Mouse (Mus musculus) kidney, embryonic 14.5 days (tissue): ENCODE results near the gene Vmn1r86. TPM values are rescaled to one million over a fixed set of nuclear protein-coding genes. Genes with fewer than 3 reads are reported as not detected.

Experiments used
- ATAC-seq: fragments of 200-750 bp; cut with Nextera tagmentation; 2 replicates; pipeline ENCODE4 v1.8.0; 2017; ENCODE audit warnings: moderate number of reproducible peaks, mild to moderate bottlenecking, moderate TSS enrichment, moderate library complexity; ENCODE audit not compliant: low FRiP score, low TSS enrichment
- H3K27ac ChIP-seq: fragments of 300-500 bp; sonication (generic); 2 replicates; pipeline ENCODE4 v1.5.1; 2014; ENCODE audit warnings: low read depth, mild to moderate bottlenecking, low read length, moderate library complexity, mixed read lengths
- H3K27me3 ChIP-seq: fragments of 300-500 bp; sonication (generic); 2 replicates; pipeline ENCODE4 v1.6.1; 2014; ENCODE audit warnings: mild to moderate bottlenecking, low read length; ENCODE audit not compliant: control insufficient read depth, insufficient read depth
- H3K36me3 ChIP-seq: fragments of 300-500 bp; sonication (generic); 2 replicates; pipeline ENCODE4 v1.6.1; 2014; ENCODE audit warnings: low read length, mixed read lengths; ENCODE audit not compliant: control insufficient read depth, insufficient read depth
- H3K4me1 ChIP-seq: fragments of 300-500 bp; sonication (generic); 2 replicates; pipeline ENCODE4 v1.6.1; 2014; ENCODE audit warnings: low read length, mixed read lengths; ENCODE audit not compliant: control insufficient read depth, insufficient read depth
- H3K4me2 ChIP-seq: fragments of 300-500 bp; sonication (generic); replicated peaks from 2 replicates; pipeline ENCODE4 v1.6.1; 2014; ENCODE audit warnings: low read depth, mild to moderate bottlenecking, low read length
- H3K4me3 ChIP-seq: fragments of 300-500 bp; sonication (generic); 2 replicates; pipeline ENCODE4 v1.5.1; 2014; ENCODE audit warnings: mild to moderate bottlenecking, low read length
- H3K9ac ChIP-seq: fragments of 300-500 bp; sonication (generic); 2 replicates; pipeline ENCODE4 v1.6.1; 2014; ENCODE audit warnings: low read depth, mild to moderate bottlenecking, low read length, moderate library complexity
- H3K9me3 ChIP-seq: fragments of 300-500 bp; sonication (generic); 2 replicates; pipeline ENCODE4 v1.6.1; 2016; ENCODE audit warnings: low read length; ENCODE audit not compliant: control insufficient read depth
- whole genome bisulfite sequencing: fragments of 180-500 bp; shearing (Covaris S2); extraction: QIAGEN DNeasy Blood & Tissue Kit; methylation state at CpG from one replicate; pipeline ENCODE4 v1.1.7; 2014; 5-methylcytosine and 5-hydroxymethylcytosine counted together
- polyA plus RNA-seq: library from polyadenylated mRNA; unstranded; fragments of >200 nt; fragmentation: Nextera tagmentation; extraction: Ambion mirVana; gene quantifications from 2 replicates; pipeline ENCODE4 v1.2.1, GENCODE M21; 2014

The Vmn1r86 gene
- polyA plus RNA-seq, 1 experiment from 2014 or later, result not detected

DNA sequence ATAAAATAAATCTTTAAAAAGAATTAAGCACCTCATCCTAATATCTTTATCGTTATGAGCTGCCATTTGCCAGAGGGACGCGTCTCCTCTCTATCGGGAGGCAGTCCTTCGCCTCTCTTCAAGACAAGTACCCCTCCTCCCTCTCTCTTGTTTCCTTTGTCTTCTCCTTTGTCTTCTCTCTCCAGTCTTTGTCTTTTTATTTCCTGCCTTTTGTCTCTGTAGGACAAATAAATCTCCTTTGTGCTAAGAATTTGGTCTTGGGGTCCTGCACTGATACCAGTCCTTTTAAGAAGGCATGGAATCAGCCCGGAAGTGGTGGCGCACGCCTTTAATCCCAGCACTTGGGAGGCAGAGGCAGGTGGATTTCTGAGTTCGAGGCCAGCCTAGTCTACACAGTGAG, 60.2 kb downstream of the Vmn1r86 start:
- no peak for ATAC-seq
- no peaks in the 10 kb centered on the region for H3K9me3 ChIP-seq
- no peaks in the 10 kb centered on the region for H3K27me3 ChIP-seq
- H3K27ac ChIP-seq, result no peak overlapping the region
- H3K4me1 ChIP-seq, result no peaks in the 10 kb centered on the region
- 89% methylated on average over 9 of the region's 9 CpGs for WGBS
- H3K4me2 ChIP-seq, result no peak overlapping the region
- no peak overlapping the region for H3K9ac ChIP-seq
- H3K36me3 ChIP-seq, result no peaks in the 10 kb centered on the region
- no peak overlapping the region for H3K4me3 ChIP-seq

GRCm38 (mm10) chr7:13056913-13057700, 62.6 kb downstream of the Vmn1r86 start:
- WGBS, result 54% methylated on average over 8 of the region's 8 CpGs
- H3K4me1 ChIP-seq, result no peaks in the 10 kb centered on the region
- H3K9me3 ChIP-seq, result no peaks in the 10 kb centered on the region
- H3K36me3 ChIP-seq, result no peaks in the 10 kb centered on the region
- H3K4me2 ChIP-seq, result no peak overlapping the region
- no peak overlapping the region for H3K9ac ChIP-seq
- no peaks in the 10 kb centered on the region for H3K27me3 ChIP-seq
- H3K27ac ChIP-seq, result no peak overlapping the region
- ATAC-seq, result no peak
- H3K4me3 ChIP-seq, result no peak overlapping the region

GRCm38 (mm10) chr7:13054287-13055010, 65.3 kb downstream of the Vmn1r86 start, which contains the start of gene Mzf1:
TSS of gene Mzf1 (minus strand) at chr7:13054764.
- Histone ChIP-seq H3K4me2 (peak within 1 kb of the TSS; percentile 55), H3K36me3 (no peaks in the 10 kb centered on the region), H3K9me3 (no peaks in the 10 kb centered on the region), H3K27ac (peak within 1 kb of the TSS; percentile 76; the same call in 1 of the 2 replicates), H3K4me3 (peak within 1 kb of the TSS; percentile 63), H3K4me1 (no peaks in the 10 kb centered on the region), H3K9ac (peak within 1 kb of the TSS; percentile 70), H3K27me3 (no peaks in the 10 kb centered on the region)
- WGBS, result 0% methylated on average over 41 of the region's 41 CpGs
- ATAC-seq, result peak; percentile 94

DNA sequence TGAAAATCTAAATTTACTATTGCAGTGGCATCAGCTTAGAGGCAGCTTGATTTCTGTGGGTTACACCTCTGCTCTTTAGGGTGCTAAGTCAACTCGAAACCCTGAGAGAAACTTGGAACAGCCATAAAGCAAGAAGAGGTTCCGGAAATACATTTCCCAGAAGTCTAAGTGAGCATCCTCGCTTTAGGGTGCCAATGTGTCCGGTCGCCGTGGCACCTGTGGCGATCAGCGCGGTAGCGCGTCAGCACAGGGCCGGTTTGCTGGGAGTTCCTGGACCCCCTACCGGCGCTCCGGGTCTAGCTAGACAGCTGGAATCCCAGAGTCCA, 65.8 kb downstream of the Vmn1r86 start:
- no peaks in the 10 kb centered on the region for H3K9me3 ChIP-seq
- no peaks in the 10 kb centered on the region for H3K36me3 ChIP-seq
- ATAC-seq, result no peak
- H3K4me2 ChIP-seq, result peak overlapping the region; percentile 55
- peak overlapping the region; percentile 63 for H3K4me3 ChIP-seq
- H3K27ac ChIP-seq, result no peak overlapping the region
- peak overlapping the region; percentile 70 for H3K9ac ChIP-seq
- H3K4me1 ChIP-seq, result no peaks in the 10 kb centered on the region
- 3% methylated on average over 15 of the region's 15 CpGs for WGBS
- H3K27me3 ChIP-seq, result no peaks in the 10 kb centered on the region

DNA sequence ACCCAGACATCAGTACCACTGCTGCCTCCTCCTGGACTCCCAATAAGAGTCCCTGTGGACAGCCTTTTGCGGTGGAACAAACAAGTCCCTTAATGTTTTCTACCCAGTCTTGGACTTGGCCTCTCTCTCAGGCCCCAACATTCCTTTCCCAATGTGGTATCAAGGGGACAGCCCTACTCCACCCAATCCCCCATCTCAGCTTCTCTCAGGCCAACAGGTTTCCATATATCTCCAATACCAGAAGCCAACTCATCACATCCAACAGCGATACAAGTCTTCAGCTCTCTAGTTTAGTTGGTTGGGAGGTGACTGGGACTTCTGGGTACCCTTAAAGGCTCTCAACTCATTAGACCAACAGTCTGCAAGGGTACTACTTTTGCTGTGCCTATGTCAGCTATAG, 66.2 kb downstream of the Vmn1r86 start:
- Histone ChIP-seq H3K9me3 (no peaks in the 10 kb centered on the region), H3K9ac (no peak overlapping the region; the same call in 1 of the 2 replicates), H3K4me3 (peak overlapping the region; percentile 63), H3K27ac (no peak overlapping the region), H3K27me3 (no peaks in the 10 kb centered on the region), H3K36me3 (no peaks in the 10 kb centered on the region), H3K4me1 (no peaks in the 10 kb centered on the region), H3K4me2 (peak overlapping the region; percentile 55)
- WGBS, result 88% methylated on average over 2 of the region's 2 CpGs
- no peak for ATAC-seq

DNA sequence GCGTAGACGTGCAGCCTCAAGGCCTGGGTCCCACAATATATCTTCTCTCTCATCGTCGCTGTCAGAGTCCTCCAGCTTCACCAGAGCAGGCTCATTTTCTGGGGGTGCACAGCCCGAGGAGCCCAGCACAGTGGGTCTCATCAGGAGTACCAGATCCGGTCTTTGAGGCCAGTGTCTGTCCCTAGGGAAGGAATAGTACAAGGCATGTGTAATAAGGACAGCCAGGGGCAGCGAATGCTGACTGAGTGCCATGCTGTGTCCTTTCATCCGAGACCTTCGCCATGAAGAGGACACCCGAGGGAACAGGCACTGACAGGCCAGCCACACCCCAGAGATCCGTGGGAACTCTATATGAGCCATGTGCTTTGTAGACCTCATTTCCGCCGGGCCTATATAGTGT, 66.7 kb downstream of the Vmn1r86 start:
- Histone ChIP-seq H3K9ac (no peak overlapping the region), H3K27me3 (no peaks in the 10 kb centered on the region), H3K36me3 (no peaks in the 10 kb centered on the region), H3K4me3 (no peak overlapping the region), H3K4me2 (no peak overlapping the region), H3K9me3 (no peaks in the 10 kb centered on the region), H3K27ac (no peak overlapping the region), H3K4me1 (no peaks in the 10 kb centered on the region)
- ATAC-seq, result no peak
- WGBS, result 90% methylated on average over 13 of the region's 13 CpGs

Other genes with a start within 250 kb of the Vmn1r86 start
- 4.0 and 4.5 TPM in 2 replicates for gene Zfp128, start 238.7 kb downstream of the Vmn1r86 start, polyA plus RNA-seq
- 17.7 and 22.1 TPM in 2 replicates for gene Zscan22, start 222.1 kb downstream of the Vmn1r86 start, polyA plus RNA-seq
- gene Rps5, start 197.6 kb downstream of the Vmn1r86 start, polyA plus RNA-seq, result 1,360 and 1,560 TPM in 2 replicates
- 0.47 and 0.76 TPM in 2 replicates for gene Rnf225, start 192.5 kb downstream of the Vmn1r86 start, polyA plus RNA-seq
- 6.9 and 9.3 TPM in 2 replicates for gene Zfp324, start 154.1 kb downstream of the Vmn1r86 start, polyA plus RNA-seq
- gene Zfp446, start 142.1 kb downstream of the Vmn1r86 start, polyA plus RNA-seq, result 6.2 and 10.7 TPM in 2 replicates
- gene Slc27a5, start 121.7 kb downstream of the Vmn1r86 start, polyA plus RNA-seq, result not detected in 2 replicates
- gene Trim28, start 120.8 kb downstream of the Vmn1r86 start, polyA plus RNA-seq, result 433 and 514 TPM in 2 replicates
- gene Zbtb45, start 109.9 kb downstream of the Vmn1r86 start, polyA plus RNA-seq, result 19.8 and 29.6 TPM in 2 replicates
- gene Chmp2a, start 85.1 kb downstream of the Vmn1r86 start, polyA plus RNA-seq, result 148 and 165 TPM in 2 replicates
- 156 and 199 TPM in 2 replicates for gene Ube2m, start 81.6 kb downstream of the Vmn1r86 start, polyA plus RNA-seq
- 2.4 and 3.2 TPM in 2 replicates for gene Mzf1, start 65.2 kb downstream of the Vmn1r86 start, polyA plus RNA-seq
- gene Vmn1r85, start 24.7 kb downstream of the Vmn1r86 start, polyA plus RNA-seq, result not detected in 2 replicates
- not detected in 2 replicates for gene Vmn1r87, start 20.2 kb upstream of the Vmn1r86 start, polyA plus RNA-seq
- gene Vmn1r88, start 39.7 kb upstream of the Vmn1r86 start, polyA plus RNA-seq, result not detected in 2 replicates
- gene Vmn1r89, start 93.1 kb upstream of the Vmn1r86 start, polyA plus RNA-seq, result not detected in 2 replicates
- gene Lig1, start 157.4 kb upstream of the Vmn1r86 start, polyA plus RNA-seq, result 120 and 129 TPM in 2 replicates
- 3.6 and 10.3 TPM in 2 replicates for gene Zswim9, start 158.8 kb upstream of the Vmn1r86 start, polyA plus RNA-seq
- gene Pla2g4c, start 204.7 kb upstream of the Vmn1r86 start, polyA plus RNA-seq, result 1.2 TPM in 2 replicates